Mouse (Mus musculus) retina, postnatal 1 day (tissue): ENCODE measurements around the gene Fam126a.

Experiments
- DNase-seq: peaks from one replicate; pipeline ENCODE4 v3.0.0-alpha.2; 2012

Fam126a gene

GRCm38 (mm10) chr5:24039423-24039822 lies 8.9 kb upstream of the Fam126a start:
- no peak for DNase-seq

GRCm38 (mm10) chr5:24038819-24039218 lies 8.3 kb upstream of the Fam126a start:
- no peak for DNase-seq

- DNase-seq = no peak
Observed at GRCm38 (mm10) chr5:24038190-24038589, 7.7 kb upstream of the Fam126a start.

GRCm38 (mm10) chr5:24036731-24037130 lies 6.2 kb upstream of the Fam126a start:
- DNase-seq = no peak

- DNase-seq = no peak
Observed at GRCm38 (mm10) chr5:24034970-24035369, 4.5 kb upstream of the Fam126a start.

- no peak for DNase-seq
Observed at GRCm38 (mm10) chr5:24034091-24034490, 3.6 kb upstream of the Fam126a start.

- no peak for DNase-seq
Observed at GRCm38 (mm10) chr5:24029946-24030578, 428 bp downstream of the Fam126a start.

GRCm38 (mm10) chr5:24029331-24029771 lies 1.1 kb downstream of the Fam126a start:
- DNase-seq = peak; percentile 64

GRCm38 (mm10) chr5:24024957-24025356 lies 5.5 kb downstream of the Fam126a start:
- DNase-seq = no peak

- DNase-seq = no peak
Observed at GRCm38 (mm10) chr5:24023226-24023625, 7.3 kb downstream of the Fam126a start.

- no peak for DNase-seq
Observed at GRCm38 (mm10) chr5:24021683-24022082, 8.8 kb downstream of the Fam126a start.

- DNase-seq = peak; percentile 20
Observed at GRCm38 (mm10) chr5:24020380-24020779, 10.1 kb downstream of the Fam126a start.

- peak; percentile 38 for DNase-seq
Observed at GRCm38 (mm10) chr5:24019341-24020185, 10.9 kb downstream of the Fam126a start.

- peak; percentile 52 for DNase-seq
Observed at GRCm38 (mm10) chr5:24018621-24019261, 11.7 kb downstream of the Fam126a start.

GRCm38 (mm10) chr5:24016912-24017311 lies 13.6 kb downstream of the Fam126a start:
- no peak for DNase-seq

GRCm38 (mm10) chr5:24013338-24014003 lies 17.0 kb downstream of the Fam126a start:
- no peak for DNase-seq

- no peak for DNase-seq
Observed at GRCm38 (mm10) chr5:23999083-23999671, 31.3 kb downstream of the Fam126a start.

- no peak for DNase-seq
Observed at GRCm38 (mm10) chr5:23995951-23996350, 34.5 kb downstream of the Fam126a start.

- no peak for DNase-seq
Observed at GRCm38 (mm10) chr5:23994929-23995328, 35.6 kb downstream of the Fam126a start.

- DNase-seq = peak; percentile 63
Observed at GRCm38 (mm10) chr5:23994231-23994630, 36.3 kb downstream of the Fam126a start.

- DNase-seq = no peak
Observed at GRCm38 (mm10) chr5:23993553-23993894, 37.0 kb downstream of the Fam126a start.

GRCm38 (mm10) chr5:23992876-23993552 lies 37.5 kb downstream of the Fam126a start:
- DNase-seq = peak; percentile 96
